Mouse (Mus musculus) right cerebral cortex, postnatal 10 days (tissue): ENCODE measurements around the gene Nexmif.
A peak's percentile ranks its signal among the peaks of the same experiment; 100 is the strongest.
"Not testable (repeated sequence)": the region's sequence is repeated elsewhere in the genome, so short reads cannot be mapped to it uniquely, and the experiment has no call there.

ENCODE experiments used
- DNase-seq, 2 experiments: peaks; one replicate each; pipeline ENCODE4 v3.0.0; 2021; ENCODE audit warnings: low spot score in 2 of 2

Gene Nexmif

GRCm38 (mm10) chrX:104200736-104201591 lies at the start of gene Nexmif:
Nexmif (minus strand) TSS chrX:104201185.
- DNase-seq, result peak; percentile 68 to 71

GRCm38 (mm10) chrX:104208701-104209100 lies 7.7 kb upstream of the Nexmif start:
- DNase-seq, result no peak

GRCm38 (mm10) chrX:104201592-104202139 lies 681 bp upstream of the Nexmif start:
- peak; percentile 40 for DNase-seq

GRCm38 (mm10) chrX:104200388-104200735 lies 623 bp downstream of the Nexmif start:
- DNase-seq, result peak; percentile 48 to 57

GRCm38 (mm10) chrX:104199611-104200387 lies 1.2 kb downstream of the Nexmif start:
- peak; percentile 37 to 48 for DNase-seq

GRCm38 (mm10) chrX:104199070-104199469 lies 1.9 kb downstream of the Nexmif start:
- no peak for DNase-seq

- DNase-seq, result no peak
Observed at GRCm38 (mm10) chrX:104196561-104196960, 4.4 kb downstream of the Nexmif start.

GRCm38 (mm10) chrX:104179257-104179656 lies 21.7 kb downstream of the Nexmif start:
- peak in 1 of 2 experiments; percentile 39 for DNase-seq

- no peak for DNase-seq
Observed at GRCm38 (mm10) chrX:104150072-104150471, 50.9 kb downstream of the Nexmif start.

GRCm38 (mm10) chrX:104115266-104115665 lies 85.7 kb downstream of the Nexmif start:
- DNase-seq, result not testable (repeated sequence)

- DNase-seq, result no peak
Observed at GRCm38 (mm10) chrX:104114596-104114995, 86.4 kb downstream of the Nexmif start.

GRCm38 (mm10) chrX:104054848-104055247 lies 146.1 kb downstream of the Nexmif start:
- DNase-seq, result no peak

GRCm38 (mm10) chrX:104040276-104040675 lies 160.7 kb downstream of the Nexmif start:
- no peak for DNase-seq

- no peak for DNase-seq
Observed at GRCm38 (mm10) chrX:104033843-104034242, 167.1 kb downstream of the Nexmif start.

GRCm38 (mm10) chrX:104032756-104033155 lies 168.2 kb downstream of the Nexmif start:
- DNase-seq, result peak; percentile 17 to 22
